Mouse (Mus musculus): Measurements from ENCODE around the gene Cfap58. TPM values are rescaled to one million over a fixed set of nuclear protein-coding genes. Genes with fewer than 3 reads are reported as not detected.

The Cfap58 gene
- polyA plus RNA-seq (2011; ENCODE audit: insufficient read depth, insufficient read length, low replicate concordance, missing spikeins), result not detected in 2 replicates

GRCm38 (mm10) chr19:47937443-47938406, at the start of gene Cfap58:
Cfap58 (plus strand) TSS chr19:47937675.
- no peak; the same call in 1 of the 2 replicates for TF ChIP-seq POLR2A (IDR thresholded peaks at IDR 0.05; ENCODE audit: borderline replicate concordance, control insufficient read depth, low read depth, low read length)
- no peak for TF ChIP-seq CTCF (IDR thresholded peaks at IDR 0.05; ENCODE audit: control insufficient read depth, insufficient read depth, low read length)
- Histone ChIP-seq H3K4me1 (ENCODE audit: control insufficient read depth, insufficient read depth, low read length) (peaks cover 3% of the 10 kb centered on the region; the same call in 1 of the 2 replicates), H3K27ac (ENCODE audit: control insufficient read depth, insufficient read depth, low read depth, low read length, poor library complexity) (no peak within 1 kb of the TSS), H3K4me3 (replicated peaks; ENCODE audit: control insufficient read depth, low read depth, low read length) (peak within 1 kb of the TSS; percentile 79)
- WGBS, result 15% methylated on average over 41 of the region's 41 CpGs

- peak overlapping the region; percentile 49 for H3K27ac ChIP-seq (ENCODE audit: control insufficient read depth, insufficient read depth, low read depth, low read length, poor library complexity)
- TF ChIP-seq CTCF (IDR thresholded peaks at IDR 0.05; ENCODE audit: control insufficient read depth, insufficient read depth, low read length) (no peak), POLR2A (IDR thresholded peaks at IDR 0.05; ENCODE audit: borderline replicate concordance, control insufficient read depth, low read depth, low read length) (no peak)
- no peak overlapping the region for H3K4me3 ChIP-seq (replicated peaks; ENCODE audit: control insufficient read depth, low read depth, low read length)
- WGBS, result 57% methylated on average over 8 of the region's 8 CpGs
- peaks cover 10% of the 10 kb centered on the region for H3K4me1 ChIP-seq (ENCODE audit: control insufficient read depth, insufficient read depth, low read length)
Measured at GRCm38 (mm10) chr19:47888037-47888436, 49.4 kb upstream of the Cfap58 start.

GRCm38 (mm10) chr19:47890489-47891130, 46.9 kb upstream of the Cfap58 start:
- Histone ChIP-seq H3K4me1 (ENCODE audit: control insufficient read depth, insufficient read depth, low read length) (peaks cover 9% of the 10 kb centered on the region), H3K4me3 (replicated peaks; ENCODE audit: control insufficient read depth, low read depth, low read length) (no peak overlapping the region), H3K27ac (ENCODE audit: control insufficient read depth, insufficient read depth, low read depth, low read length, poor library complexity) (peak overlapping the region; percentile 2; the same call in 1 of the 2 replicates)
- TF ChIP-seq CTCF (IDR thresholded peaks at IDR 0.05; ENCODE audit: control insufficient read depth, insufficient read depth, low read length) (no peak), POLR2A (IDR thresholded peaks at IDR 0.05; ENCODE audit: borderline replicate concordance, control insufficient read depth, low read depth, low read length) (no peak)
- 7% methylated on average over 10 of the region's 10 CpGs for WGBS

GRCm38 (mm10) chr19:47891562-47892312, 45.7 kb upstream of the Cfap58 start:
- 85% methylated on average over 11 of the region's 11 CpGs for WGBS
- H3K4me1 ChIP-seq (ENCODE audit: control insufficient read depth, insufficient read depth, low read length), result peaks cover 9% of the 10 kb centered on the region
- H3K27ac ChIP-seq (ENCODE audit: control insufficient read depth, insufficient read depth, low read depth, low read length, poor library complexity), result no peak overlapping the region
- H3K4me3 ChIP-seq (replicated peaks; ENCODE audit: control insufficient read depth, low read depth, low read length), result no peak overlapping the region
- TF ChIP-seq POLR2A (IDR thresholded peaks at IDR 0.05; ENCODE audit: borderline replicate concordance, control insufficient read depth, low read depth, low read length) (no peak), CTCF (IDR thresholded peaks at IDR 0.05; ENCODE audit: control insufficient read depth, insufficient read depth, low read length) (no peak)

- TF ChIP-seq POLR2A (IDR thresholded peaks at IDR 0.05; ENCODE audit: borderline replicate concordance, control insufficient read depth, low read depth, low read length) (no peak), CTCF (IDR thresholded peaks at IDR 0.05; ENCODE audit: control insufficient read depth, insufficient read depth, low read length) (no peak)
- Histone ChIP-seq H3K27ac (ENCODE audit: control insufficient read depth, insufficient read depth, low read depth, low read length, poor library complexity) (no peak overlapping the region), H3K4me3 (replicated peaks; ENCODE audit: control insufficient read depth, low read depth, low read length) (no peak overlapping the region), H3K4me1 (ENCODE audit: control insufficient read depth, insufficient read depth, low read length) (peaks cover 7% of the 10 kb centered on the region)
- 85% methylated on average over 6 of the region's 6 CpGs for WGBS
Measured at GRCm38 (mm10) chr19:47893092-47893491, 44.4 kb upstream of the Cfap58 start.

GRCm38 (mm10) chr19:47898472-47899079, 38.9 kb upstream of the Cfap58 start:
- Histone ChIP-seq H3K4me3 (replicated peaks; ENCODE audit: control insufficient read depth, low read depth, low read length) (no peak overlapping the region), H3K4me1 (ENCODE audit: control insufficient read depth, insufficient read depth, low read length) (peaks cover 3% of the 10 kb centered on the region; the same call in 1 of the 2 replicates), H3K27ac (ENCODE audit: control insufficient read depth, insufficient read depth, low read depth, low read length, poor library complexity) (no peak overlapping the region)
- WGBS, result 37% methylated on average over 8 of the region's 8 CpGs
- TF ChIP-seq CTCF (IDR thresholded peaks at IDR 0.05; ENCODE audit: control insufficient read depth, insufficient read depth, low read length) (no peak), POLR2A (IDR thresholded peaks at IDR 0.05; ENCODE audit: borderline replicate concordance, control insufficient read depth, low read depth, low read length) (no peak)

- H3K4me1 ChIP-seq (ENCODE audit: control insufficient read depth, insufficient read depth, low read length), result peaks cover 7% of the 10 kb centered on the region; the same call in 1 of the 2 replicates
- no peak overlapping the region for H3K4me3 ChIP-seq (replicated peaks; ENCODE audit: control insufficient read depth, low read depth, low read length)
- no peak overlapping the region for H3K27ac ChIP-seq (ENCODE audit: control insufficient read depth, insufficient read depth, low read depth, low read length, poor library complexity)
- 58% methylated on average over 6 of the region's 6 CpGs for WGBS
- TF ChIP-seq CTCF (IDR thresholded peaks at IDR 0.05; ENCODE audit: control insufficient read depth, insufficient read depth, low read length) (peak; percentile 52; the same call in 1 of the 2 replicates), POLR2A (IDR thresholded peaks at IDR 0.05; ENCODE audit: borderline replicate concordance, control insufficient read depth, low read depth, low read length) (no peak)
Measured at GRCm38 (mm10) chr19:47900012-47900411, 37.5 kb upstream of the Cfap58 start.
